Mouse (Mus musculus) gastrocnemius, postnatal 36 days (tissue): ENCODE data around the gene Pms1. TPM values are rescaled to one million over a fixed set of nuclear protein-coding genes. Genes with fewer than 3 reads are reported as not detected.

Source experiments
- DNase-seq, 2 experiments: peaks; one replicate each; pipeline ENCODE4 v3.0.0; 2022
- intact Hi-C: fragments of 180-260 bp; cut with DNase I; formaldehyde crosslinking; loops from one replicate; pipeline ENCODE4 v1.15.1; 2025
- total RNA-seq, 2 experiments: library from RNA; stranded (reverse); gene quantifications; 2 replicates each; pipeline ENCODE4 v1.2.3; 2021

Gene Pms1
- total RNA-seq, 2 experiments from 2014 or later = 3.9 to 4.4 TPM

DNA sequence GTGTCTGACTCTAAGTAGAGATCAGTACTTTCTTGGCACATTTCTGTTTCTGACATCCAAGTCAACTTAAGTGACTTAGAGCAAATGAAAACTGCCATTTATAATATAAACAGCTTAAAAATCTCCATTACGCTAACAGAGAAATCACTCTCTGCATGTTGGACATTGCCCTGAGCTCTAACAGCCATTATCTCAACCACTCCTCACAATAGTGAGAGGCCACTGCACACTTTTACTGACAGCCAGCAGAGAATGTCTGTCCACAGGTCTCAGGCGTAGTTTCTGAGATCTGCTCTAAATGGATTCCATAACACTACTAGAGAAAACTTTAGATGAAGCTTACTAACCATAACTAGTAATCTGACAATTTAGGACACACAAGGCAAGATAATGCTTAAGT lies 92.9 kb downstream of the Pms1 start:
- intact Hi-C loops = no loop called here
- no peak for DNase-seq

DNA sequence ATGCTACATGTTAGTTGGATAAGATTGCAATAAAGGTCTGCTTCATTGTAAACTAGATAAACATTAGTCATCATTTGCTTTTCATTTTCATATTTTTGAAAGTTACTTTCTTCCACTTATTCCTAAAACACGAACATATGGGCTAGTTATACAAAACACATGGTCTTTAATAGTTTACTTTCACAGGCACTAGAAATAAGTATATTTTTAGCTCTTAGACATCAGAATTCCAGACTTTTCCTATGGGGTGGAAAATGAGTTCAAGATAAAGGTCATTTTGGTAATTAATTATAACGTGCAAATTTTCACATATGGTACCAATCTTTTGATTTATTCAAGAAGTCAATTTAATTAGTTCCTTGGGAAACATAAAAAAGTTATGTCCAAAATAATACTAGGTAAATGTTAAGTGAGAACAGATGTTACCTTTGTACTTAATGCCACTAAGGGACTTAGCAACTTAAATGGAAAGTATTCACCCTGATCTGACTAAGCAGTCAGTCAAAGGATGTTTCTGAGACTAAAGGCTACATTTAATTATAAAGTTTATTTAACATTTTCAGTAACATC lies 95.1 kb downstream of the Pms1 start:
- intact Hi-C loops = no loop called here
- no peak for DNase-seq

DNA sequence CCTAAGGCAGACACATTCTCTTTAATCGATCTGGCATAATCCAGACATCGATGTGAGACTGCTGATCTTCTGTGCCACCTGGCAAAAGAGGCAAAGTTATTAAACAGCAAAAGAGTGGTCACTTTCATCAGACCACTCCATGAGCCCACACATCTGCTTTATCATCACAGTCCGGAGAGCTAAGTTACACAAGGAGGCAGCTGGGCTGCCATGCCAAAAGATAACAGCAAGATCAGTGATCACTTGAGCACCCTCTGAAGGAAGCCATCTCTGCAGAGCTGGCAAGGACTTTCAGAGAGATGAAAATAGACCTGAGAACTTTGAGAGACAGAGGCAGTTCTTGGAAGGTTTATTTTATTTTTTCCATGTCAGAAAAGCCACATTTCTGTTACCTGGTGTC lies 102.3 kb downstream of the Pms1 start:
- intact Hi-C loops = no loop called here

DNA sequence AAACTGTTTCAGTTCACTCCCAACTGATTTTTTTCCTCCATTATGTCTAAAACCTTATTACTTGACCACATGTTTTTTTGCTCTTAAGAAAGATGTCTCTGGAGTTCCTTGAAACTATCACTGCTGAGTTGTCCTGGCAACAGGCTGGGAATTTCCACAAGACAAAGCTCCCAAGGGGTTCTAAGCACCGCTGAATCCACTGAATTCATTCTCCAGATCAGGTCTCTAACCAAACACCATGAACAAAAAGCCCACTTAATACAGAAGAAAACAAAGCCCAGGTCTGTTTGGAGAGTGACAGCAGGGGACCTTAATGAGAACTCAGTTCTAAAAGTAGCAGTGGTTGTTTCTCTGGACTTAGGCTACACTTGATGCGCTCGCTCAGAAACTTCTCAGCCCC lies 105.6 kb downstream of the Pms1 start:
- intact Hi-C loops = no loop called here
- DNase-seq = no peak

More for the DNA sequence above, 102.3 kb downstream of the Pms1 start:
- no peak for DNase-seq

DNA sequence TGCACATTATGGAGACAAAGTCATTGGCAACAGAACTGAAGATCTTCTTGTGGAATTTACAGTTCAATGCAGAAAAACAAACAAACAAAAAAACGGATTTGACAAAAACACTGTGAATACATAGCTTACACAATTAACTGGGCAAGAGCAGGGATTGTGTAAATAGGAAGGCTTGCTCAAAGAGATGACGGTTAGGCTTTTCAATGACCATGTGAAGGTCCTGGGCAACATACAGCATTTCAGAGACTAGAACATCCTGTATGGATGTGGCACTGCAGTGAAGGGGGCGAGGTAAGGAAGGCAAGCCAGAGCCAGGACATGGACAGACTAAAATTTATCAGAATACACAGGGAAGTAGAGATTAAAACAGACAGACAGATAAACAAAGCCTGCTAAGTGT lies 107.2 kb downstream of the Pms1 start:
- DNase-seq = no peak
- intact Hi-C loops = no loop called here

DNA sequence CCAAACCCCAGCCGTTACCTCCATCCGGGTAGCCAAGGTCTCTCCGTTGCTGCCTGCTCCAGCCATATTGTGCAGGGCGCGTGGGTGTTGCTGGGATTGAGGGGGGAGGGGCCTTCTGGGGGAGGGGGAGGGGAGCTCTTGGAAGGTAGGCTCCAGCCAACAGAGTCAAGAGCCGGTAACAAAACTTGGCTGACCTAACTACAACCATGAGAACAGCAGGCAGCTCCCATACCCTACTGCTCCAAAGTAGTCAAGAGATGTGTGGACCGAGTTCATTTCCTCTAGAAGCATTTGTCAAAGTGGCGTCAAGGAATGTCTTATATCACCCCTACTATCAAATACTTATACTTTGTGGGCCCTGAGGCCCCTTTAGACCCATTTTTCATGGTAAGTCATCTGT lies 109.3 kb downstream of the Pms1 start, which contains the start of gene 1700019A02Rik:
TSS of gene 1700019A02Rik (minus strand) at position 101 of the 400 bp plus-strand sequence.
- intact Hi-C loops = no loop called here
- DNase-seq = no peak

DNA sequence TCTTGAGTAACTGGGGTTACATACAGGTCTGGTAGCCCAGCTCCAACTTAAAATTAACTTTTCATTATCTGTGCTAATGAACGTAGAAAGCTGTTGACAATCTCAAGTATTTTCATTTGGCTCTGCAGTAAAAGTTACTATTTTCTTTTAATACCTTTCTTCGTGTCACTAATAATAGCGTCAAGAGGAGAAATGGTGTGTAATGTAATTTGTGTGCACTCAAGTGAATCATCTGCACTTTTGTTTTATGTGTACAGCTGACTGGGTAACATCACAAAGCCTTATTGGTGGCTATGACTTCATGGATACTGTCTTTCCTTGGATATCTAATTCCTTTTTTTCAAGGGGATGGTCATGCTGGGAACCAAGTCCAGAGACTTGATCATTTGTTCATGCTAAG lies 110.5 kb downstream of the Pms1 start:
- no peak for DNase-seq
- intact Hi-C loops = no loop called here

DNA sequence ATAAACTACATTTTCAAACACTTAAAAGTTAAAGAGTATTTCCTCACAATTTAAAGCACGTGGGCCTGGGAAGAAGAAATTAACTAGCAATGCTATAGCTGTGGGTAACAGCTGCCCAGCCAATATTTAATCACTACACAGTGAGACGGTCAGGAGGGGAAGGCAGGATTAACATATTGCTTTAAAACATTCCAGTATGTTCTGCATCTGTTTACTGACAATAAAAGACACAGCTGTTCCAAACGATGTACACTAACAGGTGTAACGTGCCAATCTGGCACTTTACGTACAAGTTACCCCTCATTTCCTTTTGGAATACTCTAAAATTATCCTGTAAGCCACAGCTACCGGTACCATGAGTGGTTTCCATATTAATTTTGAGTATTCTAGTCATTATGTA lies 139.1 kb downstream of the Pms1 start:
- no peak for DNase-seq
- intact Hi-C loops = no loop called here

Other genes starting within 250 kb of the Pms1 start
- 10 to 100 TPM; 35.2 to 62.1 TPM for gene Mstn, start 235.4 kb downstream of the Pms1 start, total RNA-seq
- gene 1700019A02Rik, start 109.4 kb downstream of the Pms1 start, total RNA-seq = not detected
- gene Ormdl1, start 77 bp upstream of the Pms1 start, total RNA-seq = 1 to 10 TPM; 5.6 to 6.9 TPM
- gene Gm28778, start 93 bp upstream of the Pms1 start, total RNA-seq = 1 to 10 TPM; 1.2 to 1.6 TPM
- 10 to 100 TPM; 24.2 to 24.5 TPM for gene Osgepl1, start 16.6 kb upstream of the Pms1 start, total RNA-seq
- gene Asdurf, start 55.6 kb upstream of the Pms1 start, total RNA-seq = 10 to 100 TPM in 1 of 2 experiments, 1 to 10 TPM in 1; 4.5 to 11.4 TPM
- under 1 TPM; 0.20 to 0.22 TPM for gene Gm28551, start 55.6 kb upstream of the Pms1 start, total RNA-seq
- gene Asnsd1, start 55.7 kb upstream of the Pms1 start, total RNA-seq = 10 to 100 TPM; 45.8 to 55.3 TPM